Mouse (Mus musculus) ovary, postnatal 14 days (tissue): ENCODE results near the gene Lemd1.

Experiments
- DNase-seq: peaks from one replicate; pipeline ENCODE4 v3.0.0; 2022; ENCODE audit warnings: low spot score

Gene Lemd1

GRCm38 (mm10) chr1:132201511-132201860, 10.3 kb downstream of the Lemd1 start:
- no peak for DNase-seq

- no peak for DNase-seq
Measured at GRCm38 (mm10) chr1:132201936-132202335, 10.7 kb downstream of the Lemd1 start.

GRCm38 (mm10) chr1:132202771-132203170, 11.5 kb downstream of the Lemd1 start:
- no peak for DNase-seq

GRCm38 (mm10) chr1:132205958-132206357, 14.7 kb downstream of the Lemd1 start:
- no peak for DNase-seq

- no peak for DNase-seq
Measured at GRCm38 (mm10) chr1:132206828-132207227, 15.6 kb downstream of the Lemd1 start.

GRCm38 (mm10) chr1:132208154-132208553, 16.9 kb downstream of the Lemd1 start:
- DNase-seq = no peak

GRCm38 (mm10) chr1:132209400-132209799, 18.2 kb downstream of the Lemd1 start:
- DNase-seq = no peak

- no peak for DNase-seq
Measured at GRCm38 (mm10) chr1:132210922-132211321, 19.7 kb downstream of the Lemd1 start.

- no peak for DNase-seq
Measured at GRCm38 (mm10) chr1:132211672-132212071, 20.4 kb downstream of the Lemd1 start.

- peak; percentile 39 for DNase-seq
Measured at GRCm38 (mm10) chr1:132212218-132212617, 21.0 kb downstream of the Lemd1 start.

GRCm38 (mm10) chr1:132213076-132213475, 21.8 kb downstream of the Lemd1 start:
- DNase-seq = no peak

GRCm38 (mm10) chr1:132216276-132216675, 25.0 kb downstream of the Lemd1 start:
- no peak for DNase-seq

- DNase-seq = no peak
Measured at GRCm38 (mm10) chr1:132221627-132222026, 30.4 kb downstream of the Lemd1 start.

- DNase-seq = no peak
Measured at GRCm38 (mm10) chr1:132222166-132222565, 30.9 kb downstream of the Lemd1 start.

GRCm38 (mm10) chr1:132226297-132227080, 35.3 kb downstream of the Lemd1 start:
- DNase-seq = no peak

- no peak for DNase-seq
Measured at GRCm38 (mm10) chr1:132229667-132230066, 38.4 kb downstream of the Lemd1 start, which contains the start of gene Gm10188. Gene Gm10188 (minus strand): TSS chr1:132229767.

- DNase-seq = no peak
Measured at GRCm38 (mm10) chr1:132231470-132232274, 40.4 kb downstream of the Lemd1 start.

GRCm38 (mm10) chr1:132233566-132233965, 42.3 kb downstream of the Lemd1 start:
- peak; percentile 22 for DNase-seq

- DNase-seq = no peak
Measured at GRCm38 (mm10) chr1:132234757-132235273, 43.6 kb downstream of the Lemd1 start.

- DNase-seq = peak; percentile 71
Measured at GRCm38 (mm10) chr1:132237585-132238159, 46.4 kb downstream of the Lemd1 start.

GRCm38 (mm10) chr1:132245010-132245409, 53.8 kb downstream of the Lemd1 start:
- DNase-seq = no peak

GRCm38 (mm10) chr1:132246137-132246536, 54.9 kb downstream of the Lemd1 start:
- DNase-seq = no peak

- no peak for DNase-seq
Measured at GRCm38 (mm10) chr1:132246641-132247040, 55.4 kb downstream of the Lemd1 start.
